Mouse (Mus musculus): ENCODE measurements around the gene Gm21977. TPM values are rescaled to one million over a fixed set of nuclear protein-coding genes. Genes with fewer than 3 reads are reported as not detected.
"Not testable (repeated sequence)": the region's sequence is repeated elsewhere in the genome, so short reads cannot be mapped to it uniquely, and the experiment has no call there.

Gm21977 gene
- total RNA-seq (2021) = not detected
- long read RNA-seq = 0 reads

DNA sequence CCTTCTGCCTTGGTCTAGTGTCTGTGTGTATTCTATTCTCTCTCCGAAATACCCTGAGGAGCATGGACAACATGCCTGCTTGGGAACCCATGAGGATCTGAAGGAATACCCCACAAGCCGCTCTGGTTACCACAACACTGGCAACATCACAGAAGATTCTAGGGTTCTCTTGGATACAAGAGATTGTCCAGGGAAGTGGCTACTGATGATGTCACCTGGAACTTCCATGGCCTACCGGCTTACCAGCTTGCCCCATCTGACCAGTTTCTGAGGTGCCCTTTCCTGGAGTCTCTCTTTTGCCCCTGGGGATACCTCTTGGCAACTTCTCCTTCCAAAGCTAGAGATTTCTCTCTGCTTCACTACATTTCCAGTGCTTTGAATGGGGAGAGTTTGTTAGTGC lies at the start of gene Gm21977:
Gene Gm21977 (minus strand): TSS at position 101 of the 400 bp plus-strand sequence.
- DNase-seq (ENCODE audit: low spot score in 2 of 2) = not testable (repeated sequence)

Other genes starting within 250 kb of the Gm21977 start
- gene Gm3633, start 211.6 kb downstream of the Gm21977 start, total RNA-seq (2021) = not detected
- gene Gm10378, start 197.5 kb downstream of the Gm21977 start, total RNA-seq (2021) = not detected
- not detected for gene Gm3015, start 84.7 kb downstream of the Gm21977 start, total RNA-seq (2021)
- gene Gm10377, start 55.5 kb downstream of the Gm21977 start, total RNA-seq (2021) = not detected
- not detected for gene Gm8082, start 140.1 kb upstream of the Gm21977 start, total RNA-seq (2021)
- gene Gm10376, start 162.2 kb upstream of the Gm21977 start, total RNA-seq (2021) = under 1 TPM in 1 of 2 experiments, not detected in 1; 0.91 TPM
- gene Gm8094, start 223.2 kb upstream of the Gm21977 start, total RNA-seq (2021) = not detected
- under 1 TPM; 0.25 TPM for gene Gm8104, start 247.1 kb upstream of the Gm21977 start, total RNA-seq (2021)

All from layer of hippocampus, postnatal 10 days (tissue).